Mouse (Mus musculus) frontal cortex, adult (tissue): ENCODE results near the gene Ccdc7a.
"Not testable (repeated sequence)": the region's sequence is repeated elsewhere in the genome, so short reads cannot be mapped to it uniquely, and the experiment has no call there.

Experiments
- ATAC-seq: cut with Nextera tagmentation; 2 replicates; pipeline ENCODE4 v1.9.2; 2017; ENCODE audit warnings: mild to moderate bottlenecking, moderate library complexity, mixed read lengths; ENCODE audit not compliant: low TSS enrichment

Gene Ccdc7a

GRCm38 (mm10) chr8:129065417-129065816, at the start of gene Ccdc7a:
Gene Ccdc7a (minus strand): TSS chr8:129065517.
- ATAC-seq = not testable (repeated sequence)

DNA sequence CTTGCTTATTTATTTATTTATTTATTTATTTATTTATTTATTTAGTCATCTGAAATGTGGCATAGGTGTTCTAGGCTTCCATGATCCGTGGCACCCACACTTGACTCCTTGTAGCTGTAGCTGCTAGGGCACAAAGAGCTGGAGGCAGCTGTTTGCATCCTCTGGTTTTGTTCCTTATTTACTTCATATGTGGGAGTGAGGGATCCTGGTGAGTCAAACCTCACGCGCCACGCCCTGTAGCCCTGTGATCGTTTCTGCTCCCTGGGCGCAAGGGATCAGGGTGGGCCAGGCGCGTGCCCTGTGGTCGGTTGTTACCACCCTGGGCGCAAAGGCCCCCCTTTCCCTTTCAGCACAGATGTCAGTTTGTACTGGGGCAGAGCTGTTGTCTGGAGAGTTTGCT, 1.5 kb upstream of the Ccdc7a start, which contains the start of gene Ccdc7b:
Gene Ccdc7b (plus strand): TSS at position 301 of the 400 bp plus-strand sequence.
- not testable (repeated sequence) for ATAC-seq

- no peak for ATAC-seq
Observed at GRCm38 (mm10) chr8:128991389-128991788, 73.9 kb downstream of the Ccdc7a start.

DNA sequence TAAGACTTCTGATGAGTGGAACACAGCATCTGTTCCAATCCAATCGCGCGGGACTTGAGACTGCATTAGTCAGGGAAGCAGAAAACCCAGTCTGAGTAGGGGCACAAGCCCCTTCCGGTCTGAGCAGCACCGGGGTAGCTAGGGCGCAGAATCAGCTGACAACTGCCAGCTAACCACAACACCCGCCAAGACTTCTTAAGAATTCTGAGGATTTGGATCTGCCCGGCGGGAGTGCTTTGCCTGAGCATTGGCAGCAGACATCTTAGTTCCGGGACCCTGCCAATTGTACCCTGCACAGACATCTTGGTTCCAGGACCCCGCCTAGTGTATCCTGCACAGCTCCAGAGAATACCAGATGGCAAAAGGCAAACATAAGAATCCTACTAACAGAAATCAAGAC, 116.4 kb downstream of the Ccdc7a start:
- not testable (repeated sequence) for ATAC-seq

- not testable (repeated sequence) for ATAC-seq
Observed at GRCm38 (mm10) chr8:128941022-128941641, 124.2 kb downstream of the Ccdc7a start.

DNA sequence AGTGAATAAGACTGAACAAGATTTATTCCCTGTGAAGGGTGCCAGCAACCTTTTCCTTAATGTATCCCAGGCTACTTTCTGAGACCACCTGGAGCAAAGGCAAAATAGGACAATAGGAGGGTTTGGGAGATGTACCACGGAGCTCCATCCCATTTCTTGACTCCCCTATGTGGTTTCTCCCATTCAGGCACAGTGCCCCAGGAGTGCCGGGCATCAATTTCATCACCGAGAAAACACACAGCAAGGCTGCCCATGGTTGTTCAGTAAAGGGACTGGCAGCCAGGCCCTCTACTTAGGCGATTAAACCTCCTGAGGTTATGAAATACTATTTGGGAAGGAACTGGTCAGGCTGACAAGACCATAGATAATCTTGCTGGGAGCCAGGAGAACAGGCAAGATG, 131.9 kb downstream of the Ccdc7a start:
- ATAC-seq = no peak

DNA sequence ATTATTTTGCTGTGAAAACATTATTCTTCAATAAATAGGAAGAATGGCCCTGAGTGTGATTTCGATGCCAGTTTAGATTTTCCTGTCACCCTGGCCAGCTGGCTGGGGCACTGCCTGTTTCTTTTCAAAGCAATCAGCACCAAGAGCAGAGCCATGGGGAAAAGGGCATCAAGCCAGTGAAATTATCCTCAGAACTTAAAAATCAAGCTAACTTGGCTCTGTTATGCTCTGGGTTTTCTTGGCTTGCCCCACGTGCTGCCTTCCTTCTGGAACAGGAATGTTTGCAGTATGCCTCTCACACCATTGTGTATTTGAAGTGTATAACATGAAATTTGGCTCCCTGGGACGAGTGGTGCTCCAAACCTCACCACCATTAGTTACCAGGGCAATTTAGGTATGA, 182.6 kb downstream of the Ccdc7a start:
- no peak for ATAC-seq

DNA sequence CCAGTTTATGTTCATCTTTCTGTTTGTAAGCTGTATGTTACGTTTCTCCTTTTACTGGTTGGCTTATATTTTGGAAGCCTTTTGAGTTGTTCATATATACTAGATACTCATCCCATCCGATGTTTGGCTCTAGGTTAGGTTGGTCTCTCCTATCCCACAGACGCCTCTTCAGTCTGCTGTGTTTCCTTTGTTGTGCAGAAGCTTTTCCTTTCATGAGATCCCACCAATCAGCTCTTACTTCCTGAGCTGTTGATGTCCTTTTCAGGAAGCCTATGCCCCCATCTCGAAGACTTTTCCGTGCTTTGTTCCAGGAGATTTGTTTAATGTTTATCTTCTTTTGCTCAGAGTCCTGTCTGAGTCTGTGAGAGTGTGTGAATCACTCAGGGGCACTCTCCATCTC, 221.6 kb downstream of the Ccdc7a start:
- ATAC-seq = no peak

- no peak for ATAC-seq
Observed at GRCm38 (mm10) chr8:128812521-128812920, 252.8 kb downstream of the Ccdc7a start.

GRCm38 (mm10) chr8:128798594-128798993, 266.7 kb downstream of the Ccdc7a start, which contains the start of gene Gm3952:
Gene Gm3952 (minus strand): TSS chr8:128798694.
- ATAC-seq = no peak

DNA sequence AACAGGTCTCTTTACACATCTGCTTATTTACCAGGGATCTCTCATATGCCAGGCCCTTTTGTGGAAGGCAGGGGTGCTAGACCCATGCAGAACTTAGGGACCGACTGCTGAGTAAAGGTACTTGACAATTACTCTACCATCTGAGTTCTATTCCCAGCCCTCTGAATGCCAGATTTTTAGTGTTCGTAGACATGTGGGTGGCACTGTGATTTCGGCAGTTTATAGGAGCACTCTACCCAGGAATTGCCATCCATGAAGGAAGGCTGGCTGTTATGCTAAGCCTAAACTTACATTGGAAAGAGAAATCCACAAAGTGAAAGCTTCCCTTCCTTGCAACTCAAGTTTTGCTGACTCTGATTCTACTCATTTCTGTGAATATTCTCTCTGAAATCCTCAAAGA, 329.6 kb downstream of the Ccdc7a start:
- ATAC-seq = peak; percentile 90

DNA sequence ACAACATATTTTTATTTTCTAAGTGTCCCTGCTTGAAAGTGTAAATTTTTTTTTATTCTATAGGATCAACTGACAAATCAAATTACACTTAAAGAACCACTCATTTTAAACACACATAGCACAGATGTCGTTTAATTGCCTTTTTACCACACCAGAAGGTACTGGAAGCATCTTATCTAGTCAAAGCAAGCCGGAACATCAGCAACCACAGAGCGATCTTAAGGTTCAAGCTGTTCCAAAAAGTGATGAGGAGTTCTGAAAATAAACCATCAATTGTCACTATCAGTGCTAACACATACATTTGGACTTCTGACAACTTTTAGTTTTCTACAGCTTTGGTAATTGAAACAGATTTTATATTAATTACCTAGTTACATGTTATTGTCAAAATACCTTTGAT, 331.2 kb downstream of the Ccdc7a start:
- no peak for ATAC-seq

DNA sequence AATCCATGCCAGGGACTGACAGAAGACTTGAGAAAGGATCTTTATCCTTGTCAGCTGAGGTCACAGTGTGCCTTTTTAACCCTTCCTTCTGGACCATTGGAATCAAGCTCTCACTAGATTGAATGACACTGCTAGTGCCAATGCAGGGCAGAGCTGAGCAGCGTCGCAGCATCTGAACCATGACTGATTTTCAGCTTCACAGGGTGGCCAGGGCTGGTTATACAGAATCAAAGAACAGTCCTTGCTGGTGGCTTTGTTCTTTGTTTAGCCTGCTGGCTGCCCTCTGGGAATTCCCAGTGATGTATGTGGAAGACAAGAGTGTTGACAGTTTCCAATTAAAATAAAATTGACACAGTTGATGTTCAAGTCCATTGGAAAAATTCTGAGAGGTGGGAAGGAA, 333.1 kb downstream of the Ccdc7a start:
- no peak for ATAC-seq

DNA sequence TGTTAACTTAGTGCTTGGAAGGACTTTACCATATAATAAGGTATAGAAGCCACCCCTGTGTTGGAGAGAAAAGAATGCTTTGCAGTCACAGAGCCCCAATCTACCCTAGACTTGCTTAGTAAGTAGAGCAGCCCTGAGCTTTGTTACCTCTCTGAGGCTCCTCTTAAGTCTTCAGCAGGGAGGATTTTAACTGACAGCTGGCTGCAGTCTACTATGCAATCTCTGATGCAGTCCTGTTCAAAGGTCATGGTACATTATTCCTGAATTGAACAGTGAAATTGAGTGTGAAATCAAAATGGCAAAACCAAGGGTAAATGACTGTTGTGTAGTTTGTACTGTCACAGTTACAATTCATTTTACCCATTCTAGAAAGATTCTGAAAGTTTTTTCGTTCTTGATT, 338.1 kb downstream of the Ccdc7a start:
- peak; percentile 35; the same call in 1 of the 2 replicates for ATAC-seq

- peak; percentile 88 for ATAC-seq
Observed at GRCm38 (mm10) chr8:128724819-128725218, 340.5 kb downstream of the Ccdc7a start.

DNA sequence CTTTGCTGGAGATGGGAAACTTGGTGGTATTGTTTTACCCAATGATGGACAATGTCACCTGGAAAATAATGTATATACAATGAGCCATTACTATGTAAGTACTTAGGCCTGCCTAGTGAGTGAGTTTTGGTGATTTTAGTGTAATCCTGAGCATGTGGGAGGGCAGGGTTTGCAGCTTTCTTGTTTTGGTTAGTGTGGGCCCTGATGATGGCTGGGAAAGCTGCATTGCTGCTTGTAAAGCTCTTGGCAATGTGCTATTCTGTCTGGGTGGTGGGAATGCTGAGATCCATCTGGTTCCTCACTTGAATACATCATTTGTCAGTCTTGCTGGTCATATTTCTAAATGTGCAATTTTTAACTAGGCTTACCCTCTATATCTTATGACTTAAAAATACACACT, 349.1 kb downstream of the Ccdc7a start:
- ATAC-seq = peak; percentile 98

GRCm38 (mm10) chr8:128709261-128709660, 356.1 kb downstream of the Ccdc7a start:
- ATAC-seq = peak; percentile 66; the same call in 1 of the 2 replicates

DNA sequence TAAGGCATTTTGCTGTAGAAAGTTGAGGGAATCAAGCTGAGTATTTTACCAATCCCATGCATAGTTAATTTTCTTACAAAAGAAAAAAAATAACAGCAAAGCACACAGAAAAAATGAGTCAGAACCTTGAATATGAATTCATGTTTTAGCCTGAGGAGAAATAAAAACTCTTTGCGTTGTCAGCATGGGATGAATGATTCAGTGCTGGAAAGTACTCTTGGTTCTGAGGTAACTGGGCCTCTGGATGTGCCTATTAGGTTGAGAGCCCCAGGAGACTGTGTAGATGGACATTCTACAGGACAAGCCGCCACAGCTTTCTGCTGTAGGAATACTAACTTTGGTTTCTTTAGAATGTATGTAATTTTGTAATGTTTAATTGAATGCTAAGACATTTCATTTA, 360.5 kb downstream of the Ccdc7a start:
- ATAC-seq = peak; percentile 72

DNA sequence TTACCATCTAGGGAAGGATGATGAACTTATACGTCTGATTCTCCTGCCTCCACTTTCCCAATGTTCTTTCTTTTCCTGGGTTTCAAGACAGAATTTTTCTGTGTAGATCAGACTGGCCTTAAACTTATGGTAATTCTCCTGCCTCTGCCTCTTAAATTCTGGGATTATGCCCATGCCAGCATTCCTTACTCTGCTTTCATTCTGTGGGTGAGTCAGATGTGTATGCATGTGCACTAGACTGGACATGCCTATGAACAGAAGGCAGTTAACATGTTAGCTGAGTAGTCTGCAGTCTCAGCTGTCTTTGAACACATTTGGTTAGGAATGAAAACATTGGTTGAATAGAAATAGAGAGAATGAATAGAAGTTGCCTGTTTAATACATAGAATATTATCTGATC, 360.9 kb downstream of the Ccdc7a start:
- peak; percentile 35; the same call in 1 of the 2 replicates for ATAC-seq

- ATAC-seq = no peak
Observed at GRCm38 (mm10) chr8:128697945-128698344, 367.4 kb downstream of the Ccdc7a start.

- no peak for ATAC-seq
Observed at GRCm38 (mm10) chr8:128696701-128697397, 368.5 kb downstream of the Ccdc7a start.

DNA sequence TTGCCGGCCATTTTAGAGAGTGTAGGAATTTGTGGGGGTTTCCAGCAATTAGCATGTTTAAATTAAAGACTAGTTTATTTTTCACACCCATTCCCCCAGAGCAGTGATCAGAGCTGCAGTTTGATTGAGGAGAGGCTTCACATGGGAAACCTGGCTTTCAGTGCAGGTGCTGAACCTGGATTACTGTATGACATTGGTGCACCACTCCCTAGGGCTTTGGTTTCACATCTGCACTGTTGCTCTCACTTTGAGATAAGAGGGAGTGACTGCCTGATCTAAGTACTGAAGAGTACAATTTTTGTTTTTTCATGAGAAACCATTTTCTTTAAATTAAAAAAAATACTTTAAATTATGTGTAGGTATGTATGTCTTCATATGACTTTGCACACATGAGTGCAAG, 375.3 kb downstream of the Ccdc7a start:
- ATAC-seq = no peak

GRCm38 (mm10) chr8:128688679-128689078, 376.6 kb downstream of the Ccdc7a start:
- ATAC-seq = no peak
